Mouse (Mus musculus): ENCODE measurements around the gene Tssk3. TPM values are rescaled to one million over a fixed set of nuclear protein-coding genes. Genes with fewer than 3 reads are reported as not detected.

Tssk3 gene
- polyA plus RNA-seq, 1 experiment from 2014 or later = 0.52 TPM

GRCm38 (mm10) chr4:129496631-129497030, 5.8 kb upstream of the Tssk3 start:
- ATAC-seq (replicated peaks) = peak; percentile 19; the same call in 1 of the 2 replicates
- H3K27ac ChIP-seq = peak overlapping the region; percentile 73
- peak overlapping the region; percentile 46 for H3K4me2 ChIP-seq
- H3K4me1 ChIP-seq = peaks cover 32% of the 10 kb centered on the region
- WGBS = 32% methylated on average over 6 of the region's 6 CpGs
- peaks cover 13% of the 10 kb centered on the region for H3K27me3 ChIP-seq (replicated peaks)
- H3K4me3 ChIP-seq = peak overlapping the region; percentile 17
- H3K9ac ChIP-seq = peak overlapping the region; percentile 7
- H3K9me3 ChIP-seq = no peaks in the 10 kb centered on the region
- no peaks in the 10 kb centered on the region for H3K36me3 ChIP-seq (replicated peaks)

- peak overlapping the region; percentile 7; the same call in 1 of the 2 replicates for H3K9ac ChIP-seq
- peaks cover 18% of the 10 kb centered on the region for H3K27me3 ChIP-seq (replicated peaks)
- no peaks in the 10 kb centered on the region for H3K36me3 ChIP-seq (replicated peaks)
- peak overlapping the region; percentile 73 for H3K27ac ChIP-seq
- WGBS = 13% methylated on average over 16 of the region's 16 CpGs
- H3K4me1 ChIP-seq = peaks cover 32% of the 10 kb centered on the region
- peak overlapping the region; percentile 46 for H3K4me2 ChIP-seq
- no peaks in the 10 kb centered on the region for H3K9me3 ChIP-seq
- peak; percentile 61 for ATAC-seq (replicated peaks)
- H3K4me3 ChIP-seq = peak overlapping the region; percentile 17
Observed at GRCm38 (mm10) chr4:129495672-129496562, 5.1 kb upstream of the Tssk3 start.

GRCm38 (mm10) chr4:129494681-129495080, 3.9 kb upstream of the Tssk3 start:
- no peaks in the 10 kb centered on the region for H3K36me3 ChIP-seq (replicated peaks)
- H3K9ac ChIP-seq = no peak overlapping the region
- WGBS = 69% methylated on average over 6 of the region's 7 CpGs
- H3K27ac ChIP-seq = no peak overlapping the region
- peaks cover 24% of the 10 kb centered on the region for H3K27me3 ChIP-seq (replicated peaks)
- H3K4me1 ChIP-seq = peaks cover 26% of the 10 kb centered on the region
- ATAC-seq (replicated peaks) = no peak
- H3K4me3 ChIP-seq = no peak overlapping the region
- no peaks in the 10 kb centered on the region for H3K9me3 ChIP-seq
- no peak overlapping the region for H3K4me2 ChIP-seq

- Histone ChIP-seq H3K9ac (no peak overlapping the region), H3K9me3 (no peaks in the 10 kb centered on the region), H3K4me3 (no peak overlapping the region), H3K36me3 (replicated peaks) (peaks cover 48% of the 10 kb centered on the region), H3K27ac (no peak overlapping the region), H3K27me3 (replicated peaks) (no peaks in the 10 kb centered on the region), H3K4me1 (no peaks in the 10 kb centered on the region), H3K4me2 (no peak overlapping the region)
- WGBS = 96% methylated on average over 1 of the region's 1 CpGs
- ATAC-seq (replicated peaks) = no peak
Observed at GRCm38 (mm10) chr4:129481090-129481489, 9.7 kb downstream of the Tssk3 start.

- no peaks in the 10 kb centered on the region for H3K9me3 ChIP-seq
- WGBS = 91% methylated on average over 3 of the region's 3 CpGs
- no peaks in the 10 kb centered on the region for H3K27me3 ChIP-seq (replicated peaks)
- H3K36me3 ChIP-seq (replicated peaks) = peaks cover 42% of the 10 kb centered on the region
- ATAC-seq (replicated peaks) = no peak
- H3K27ac ChIP-seq = no peak overlapping the region
- H3K4me2 ChIP-seq = no peak overlapping the region
- no peak overlapping the region for H3K4me3 ChIP-seq
- no peak overlapping the region for H3K9ac ChIP-seq
- H3K4me1 ChIP-seq = no peaks in the 10 kb centered on the region
Observed at GRCm38 (mm10) chr4:129479863-129480262, 11.0 kb downstream of the Tssk3 start.

- no peaks in the 10 kb centered on the region for H3K27me3 ChIP-seq (replicated peaks)
- 94% methylated on average over 11 of the region's 11 CpGs for WGBS
- H3K4me2 ChIP-seq = no peak overlapping the region
- no peak overlapping the region for H3K4me3 ChIP-seq
- no peak overlapping the region for H3K27ac ChIP-seq
- no peak overlapping the region for H3K9ac ChIP-seq
- H3K9me3 ChIP-seq = no peaks in the 10 kb centered on the region
- ATAC-seq (replicated peaks) = no peak
- no peaks in the 10 kb centered on the region for H3K4me1 ChIP-seq
- peaks cover 54% of the 10 kb centered on the region for H3K36me3 ChIP-seq (replicated peaks)
Observed at GRCm38 (mm10) chr4:129476047-129476446, 14.8 kb downstream of the Tssk3 start.

GRCm38 (mm10) chr4:129464286-129464815, 26.5 kb downstream of the Tssk3 start:
- H3K9me3 ChIP-seq = no peaks in the 10 kb centered on the region
- WGBS = 91% methylated on average over 4 of the region's 4 CpGs
- ATAC-seq (replicated peaks) = no peak
- no peak overlapping the region for H3K27ac ChIP-seq
- H3K4me2 ChIP-seq = no peak overlapping the region
- no peak overlapping the region for H3K4me3 ChIP-seq
- peaks cover 45% of the 10 kb centered on the region for H3K36me3 ChIP-seq (replicated peaks)
- H3K4me1 ChIP-seq = peaks cover 12% of the 10 kb centered on the region
- no peaks in the 10 kb centered on the region for H3K27me3 ChIP-seq (replicated peaks)
- no peak overlapping the region for H3K9ac ChIP-seq

GRCm38 (mm10) chr4:129463097-129464059, 27.4 kb downstream of the Tssk3 start:
- Histone ChIP-seq H3K27ac (no peak overlapping the region), H3K27me3 (replicated peaks) (no peaks in the 10 kb centered on the region), H3K9me3 (no peaks in the 10 kb centered on the region)

GRCm38 (mm10) chr4:129462118-129462517, 28.7 kb downstream of the Tssk3 start:
- H3K9ac ChIP-seq = peak overlapping the region; percentile 66
- peaks cover 24% of the 10 kb centered on the region for H3K36me3 ChIP-seq (replicated peaks)
- H3K4me2 ChIP-seq = peak overlapping the region; percentile 60
- H3K27me3 ChIP-seq (replicated peaks) = no peaks in the 10 kb centered on the region
- H3K27ac ChIP-seq = peak overlapping the region; percentile 37; the same call in 1 of the 2 replicates
- H3K4me3 ChIP-seq = peak overlapping the region; percentile 63
- no peaks in the 10 kb centered on the region for H3K9me3 ChIP-seq
- peaks cover 12% of the 10 kb centered on the region for H3K4me1 ChIP-seq
- 43% methylated on average over 3 of the region's 3 CpGs for WGBS
- no peak for ATAC-seq (replicated peaks)

More at GRCm38 (mm10) chr4:129463097-129464059, 27.4 kb downstream of the Tssk3 start:
- Histone ChIP-seq H3K4me1 (peaks cover 12% of the 10 kb centered on the region), H3K36me3 (replicated peaks) (peaks cover 37% of the 10 kb centered on the region), H3K4me3 (no peak overlapping the region), H3K4me2 (no peak overlapping the region), H3K9ac (no peak overlapping the region)
- no peak for ATAC-seq (replicated peaks)
- WGBS = 89% methylated on average over 24 of the region's 24 CpGs

GRCm38 (mm10) chr4:129461183-129461960, 29.4 kb downstream of the Tssk3 start, which contains the start of gene Bsdc1:
Bsdc1 (plus strand) TSS chr4:129461581.
- peak; percentile 99 for ATAC-seq (replicated peaks)
- H3K4me3 ChIP-seq = peak within 1 kb of the TSS; percentile 63
- WGBS = under 1% methylated on average over 46 of the region's 46 CpGs

GRCm38 (mm10) chr4:129460827-129461182, 30.0 kb downstream of the Tssk3 start:
- peak overlapping the region; percentile 65 for H3K9ac ChIP-seq
- peak overlapping the region; percentile 94 for H3K27ac ChIP-seq
- H3K4me2 ChIP-seq = peak overlapping the region; percentile 65
- peaks cover 12% of the 10 kb centered on the region for H3K4me1 ChIP-seq
- peak overlapping the region; percentile 63 for H3K4me3 ChIP-seq
- peaks cover 14% of the 10 kb centered on the region for H3K36me3 ChIP-seq (replicated peaks)
- ATAC-seq (replicated peaks) = peak; percentile 43
- WGBS = 0% methylated on average over 4 of the region's 4 CpGs
- H3K27me3 ChIP-seq (replicated peaks) = 0 out of 2 replicates have a peak, but pooled peaks cover under 1% of the 10 kb centered on the region
- no peaks in the 10 kb centered on the region for H3K9me3 ChIP-seq

More at GRCm38 (mm10) chr4:129461183-129461960, 29.4 kb downstream of the Tssk3 start, which contains the start of gene Bsdc1:
- H3K36me3 ChIP-seq (replicated peaks) = peaks cover 19% of the 10 kb centered on the region
- peak within 1 kb of the TSS; percentile 66 for H3K9ac ChIP-seq
- no peaks in the 10 kb centered on the region for H3K27me3 ChIP-seq (replicated peaks)
- peak within 1 kb of the TSS; percentile 94 for H3K27ac ChIP-seq
- peaks cover 12% of the 10 kb centered on the region for H3K4me1 ChIP-seq
- H3K9me3 ChIP-seq = no peaks in the 10 kb centered on the region
- peak within 1 kb of the TSS; percentile 65 for H3K4me2 ChIP-seq

Measured in midbrain, embryonic 15.5 days (tissue).